Mouse (Mus musculus) thymus, postnatal 10 days (tissue): Measurements from ENCODE around the gene Ddx39.
A peak's percentile ranks its signal among the peaks of the same experiment; 100 is the strongest.

Experiments used
- DNase-seq, 2 experiments: peaks; one replicate each; pipeline ENCODE4 v3.0.0; 2021; ENCODE audit warnings: low spot score in 2 of 2

The Ddx39 gene

GRCm38 (mm10) chr8:83715031-83715690 lies at the start of gene Ddx39:
Ddx39 (plus strand) TSS chr8:83715177.
- DNase-seq: peak; percentile 91 to 96

- no peak for DNase-seq
These were observed 48.8 kb upstream of the Ddx39 start, which contains the start of gene Ptger1 for GRCm38 (mm10) chr8:83665969-83666865. Ptger1 (plus strand) TSS chr8:83666678.

- DNase-seq: no peak
These were observed 48.1 kb upstream of the Ddx39 start for GRCm38 (mm10) chr8:83666866-83667234.

- no peak for DNase-seq
These were observed 47.5 kb upstream of the Ddx39 start for GRCm38 (mm10) chr8:83667526-83667925.

- peak; percentile 34 to 73 for DNase-seq
These were observed 46.7 kb upstream of the Ddx39 start for GRCm38 (mm10) chr8:83668010-83668916.

- no peak for DNase-seq
These were observed 46.0 kb upstream of the Ddx39 start for GRCm38 (mm10) chr8:83669013-83669412.

- no peak for DNase-seq
These were observed 42.0 kb upstream of the Ddx39 start for GRCm38 (mm10) chr8:83672936-83673335.

- DNase-seq: no peak
These were observed 40.5 kb upstream of the Ddx39 start for GRCm38 (mm10) chr8:83674497-83674896.

- no peak for DNase-seq
These were observed 35.1 kb upstream of the Ddx39 start for GRCm38 (mm10) chr8:83679866-83680265.

GRCm38 (mm10) chr8:83680603-83681002 lies 34.4 kb upstream of the Ddx39 start:
- DNase-seq: no peak

GRCm38 (mm10) chr8:83681099-83681498 lies 33.9 kb upstream of the Ddx39 start:
- no peak for DNase-seq

- no peak for DNase-seq
These were observed 30.5 kb upstream of the Ddx39 start for GRCm38 (mm10) chr8:83684517-83684916.

GRCm38 (mm10) chr8:83689264-83689663 lies 25.7 kb upstream of the Ddx39 start:
- no peak for DNase-seq

GRCm38 (mm10) chr8:83693609-83694236 lies 21.3 kb upstream of the Ddx39 start:
- peak; percentile 24 to 47 for DNase-seq

GRCm38 (mm10) chr8:83694369-83695160 lies 20.4 kb upstream of the Ddx39 start:
- DNase-seq: no peak

- DNase-seq: peak; percentile 57 to 66
These were observed 19.4 kb upstream of the Ddx39 start for GRCm38 (mm10) chr8:83695351-83696106.

GRCm38 (mm10) chr8:83697374-83698220 lies 17.4 kb upstream of the Ddx39 start:
- DNase-seq: peak in 1 of 2 experiments; percentile 12

GRCm38 (mm10) chr8:83698291-83698660 lies 16.7 kb upstream of the Ddx39 start:
- DNase-seq: peak; percentile 72 to 80
